Mouse (Mus musculus) kidney, adult 2 months (tissue): ENCODE measurements around the gene Mapk12.

Source experiments
- CTCF ChIP-seq: fragments of 200-500 bp; conservative IDR thresholded peaks from 2 replicates; pipeline ENCODE4 v1.5.1; 2011; ENCODE audit warnings: low read depth, mild to moderate bottlenecking, control low read depth, low read length, moderate library complexity, mixed read lengths; ENCODE audit not compliant: insufficient read depth, insufficient read length
- POLR2A ChIP-seq: fragments of 200-500 bp; IDR thresholded peaks from one replicate; pipeline ENCODE4 v1.6.1; 2011; ENCODE audit warnings: low read depth, low read length, control low read depth

DNA sequence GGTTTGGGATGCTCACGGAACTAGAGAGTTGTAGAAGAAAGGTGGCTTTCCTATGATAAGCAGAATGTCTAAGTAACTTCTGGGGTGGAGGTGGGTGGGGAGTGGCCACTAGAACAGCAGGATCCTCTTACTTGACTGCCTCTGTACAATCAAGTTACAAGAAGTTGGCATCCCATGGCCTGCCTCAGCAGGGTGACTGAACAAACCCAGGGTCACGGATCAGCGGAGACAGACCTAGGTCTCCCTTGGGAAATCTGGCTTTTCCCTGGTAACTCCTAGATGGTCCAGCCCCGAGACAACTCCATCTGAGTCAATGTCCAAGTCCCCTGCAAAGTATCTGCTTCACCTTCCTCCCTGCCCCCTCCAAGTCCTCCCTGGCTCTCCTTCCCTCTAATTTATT lies 7.4 kb upstream of the Mapk12 start:
- no peak for TF ChIP-seq CTCF
- no peak for TF ChIP-seq POLR2A
